Mouse (Mus musculus) kidney, postnatal 14 days (tissue): Measurements from ENCODE around the gene Mif4gd.

Experiments
- DNase-seq: peaks from one replicate; pipeline ENCODE4 v3.0.0; 2022; ENCODE audit warnings: mixed read lengths

Mif4gd gene

DNA sequence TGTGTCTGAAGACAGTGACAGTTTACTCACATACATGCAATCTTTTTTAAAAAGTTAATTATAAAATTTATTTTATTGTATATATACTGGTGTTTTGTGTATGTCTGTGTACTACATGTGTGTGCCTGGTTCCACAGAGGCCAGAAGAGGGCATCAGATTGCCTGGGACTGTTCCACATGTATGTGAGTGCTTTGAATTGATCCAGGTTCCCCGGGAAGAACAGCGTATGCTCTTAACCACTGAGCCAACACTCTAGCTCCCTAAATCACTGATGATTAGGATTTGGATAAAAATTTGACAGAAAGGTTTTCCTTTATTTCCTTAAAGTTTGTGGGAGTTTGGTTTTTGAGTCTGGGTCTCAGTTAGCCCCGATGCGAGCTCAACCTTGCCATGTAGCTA, 49.4 kb downstream of the Mif4gd start:
- DNase-seq = no peak
